Mouse (Mus musculus) adrenal gland, postnatal 14 days (tissue): ENCODE results near the gene 4933411K16Rik. TPM values are rescaled to one million over a fixed set of nuclear protein-coding genes. Genes with fewer than 3 reads are reported as not detected.
A peak's percentile ranks its signal among the peaks of the same experiment; 100 is the strongest.
"Not testable (repeated sequence)": the region's sequence is repeated elsewhere in the genome, so short reads cannot be mapped to it uniquely, and the experiment has no call there.

Experiments used
- DNase-seq: peaks from one replicate; pipeline ENCODE4 v3.0.0; 2021; ENCODE audit warnings: mixed read lengths
- total RNA-seq: library from RNA; stranded (reverse); gene quantifications from 2 replicates; pipeline ENCODE4 v1.2.3, GENCODE M21; 2021

4933411K16Rik gene
- total RNA-seq, 1 experiment from 2014 or later: 0.96 TPM

- DNase-seq: no peak
Measured at GRCm38 (mm10) chr19:42079006-42079405, 27.0 kb downstream of the 4933411K16Rik start.

- DNase-seq: peak; percentile 24
Measured at GRCm38 (mm10) chr19:42079950-42080349, 27.9 kb downstream of the 4933411K16Rik start.

GRCm38 (mm10) chr19:42080469-42080868, 28.4 kb downstream of the 4933411K16Rik start:
- no peak for DNase-seq

GRCm38 (mm10) chr19:42081613-42082012, 29.6 kb downstream of the 4933411K16Rik start:
- not testable (repeated sequence) for DNase-seq

GRCm38 (mm10) chr19:42085690-42086089, 33.6 kb downstream of the 4933411K16Rik start:
- no peak for DNase-seq

- peak; percentile 93 for DNase-seq
Measured at GRCm38 (mm10) chr19:42086166-42086565, 34.1 kb downstream of the 4933411K16Rik start, which contains the start of gene Morn4. Gene Morn4, minus strand, starts transcription at chr19:42086357.

- peak; percentile 67 for DNase-seq
Measured at GRCm38 (mm10) chr19:42089103-42089747, 37.2 kb downstream of the 4933411K16Rik start.

- peak; percentile 99 for DNase-seq
Measured at GRCm38 (mm10) chr19:42089748-42090595, 37.9 kb downstream of the 4933411K16Rik start, which contains the start of gene Pi4k2a. Gene Pi4k2a, plus strand, starts transcription at chr19:42090470.

GRCm38 (mm10) chr19:42090637-42091141, 38.6 kb downstream of the 4933411K16Rik start:
- DNase-seq: peak; percentile 65

- no peak for DNase-seq
Measured at GRCm38 (mm10) chr19:42099406-42099805, 47.4 kb downstream of the 4933411K16Rik start.

Other genes with a start within 250 kb of the 4933411K16Rik start
- 7.5 and 10.7 TPM in 2 replicates for gene Frat1, start 222.3 kb upstream of the 4933411K16Rik start, total RNA-seq
- 5.5 and 6.4 TPM in 2 replicates for gene Frat2, start 204.1 kb upstream of the 4933411K16Rik start, total RNA-seq
- gene Rrp12, start 156.1 kb upstream of the 4933411K16Rik start, total RNA-seq: 16.2 and 19.5 TPM in 2 replicates
- gene Pgam1, start 140.3 kb upstream of the 4933411K16Rik start, total RNA-seq: 632 and 654 TPM in 2 replicates
- gene Exosc1, start 118.8 kb upstream of the 4933411K16Rik start, total RNA-seq: 23.9 and 25.4 TPM in 2 replicates
- 31.4 and 31.8 TPM in 2 replicates for gene Zdhhc16, start 118.8 kb upstream of the 4933411K16Rik start, total RNA-seq
- gene Mms19, start 71.1 kb upstream of the 4933411K16Rik start, total RNA-seq: 19.9 and 22.2 TPM in 2 replicates
- 13.9 and 20.0 TPM in 2 replicates for gene Ubtd1, start 70.5 kb upstream of the 4933411K16Rik start, total RNA-seq
- 0.68 and 0.82 TPM in 2 replicates for gene Ankrd2, start 16.2 kb upstream of the 4933411K16Rik start, total RNA-seq
- 6.2 and 22.7 TPM in 2 replicates for gene Hoga1, start 6.6 kb upstream of the 4933411K16Rik start, total RNA-seq
- 5.4 and 7.4 TPM in 2 replicates for gene Morn4, start 34.1 kb downstream of the 4933411K16Rik start, total RNA-seq
- gene Pi4k2a, start 38.2 kb downstream of the 4933411K16Rik start, total RNA-seq: 50.4 and 51.5 TPM in 2 replicates
- gene Avpi1, start 76.8 kb downstream of the 4933411K16Rik start, total RNA-seq: 47.4 and 48.9 TPM in 2 replicates
- 46.4 and 50.1 TPM in 2 replicates for gene Marveld1, start 95.2 kb downstream of the 4933411K16Rik start, total RNA-seq
- 42.7 and 45.0 TPM in 2 replicates for gene Zfyve27, start 111.7 kb downstream of the 4933411K16Rik start, total RNA-seq
- gene Sfrp5, start 150.0 kb downstream of the 4933411K16Rik start, total RNA-seq: 4.3 and 4.9 TPM in 2 replicates
- gene Golga7b, start 195.3 kb downstream of the 4933411K16Rik start, total RNA-seq: 0.78 and 1.9 TPM in 2 replicates